Mouse (Mus musculus) cerebellum, adult 2 months (tissue): ENCODE measurements at regions not wholly inside any gene's neighbourhood (a gene's known extent, or its start where the extent isn't known, plus 50 kb on each side); places are given as distances from the start of the nearest gene placed in this dataset.

ENCODE experiments used
- CTCF ChIP-seq: fragments of 200-500 bp; IDR thresholded peaks from 2 replicates; pipeline ENCODE4 v1.5.1; 2011; ENCODE audit warnings: low read depth, mild to moderate bottlenecking, control low read depth, low read length, moderate library complexity, borderline replicate concordance; ENCODE audit not compliant: insufficient read depth
- POLR2A ChIP-seq: fragments of 200-500 bp; IDR thresholded peaks from 2 replicates; pipeline ENCODE4 v1.6.1; 2011; ENCODE audit warnings: low read length, control low read depth, borderline replicate concordance; ENCODE audit not compliant: insufficient read depth

DNA sequence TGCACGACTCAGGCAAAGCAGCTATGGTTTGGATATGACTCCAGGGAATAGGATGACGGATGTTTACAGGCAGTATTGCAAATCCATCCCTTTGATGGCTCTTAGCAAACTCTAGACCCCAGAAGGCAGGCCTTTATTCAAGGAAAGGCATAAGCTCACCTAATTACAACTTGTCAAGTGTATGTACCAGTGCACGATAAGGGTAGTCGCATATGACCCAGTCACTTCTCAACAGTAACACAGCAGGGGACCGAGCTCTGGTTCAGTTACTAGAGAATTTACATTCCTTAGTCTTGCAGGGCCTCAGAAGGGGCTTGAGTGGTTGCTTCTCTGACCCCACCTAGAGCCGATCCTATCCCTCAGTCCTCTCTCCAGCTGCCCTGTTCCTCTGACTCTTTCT lies 342.2 kb downstream of the Kcnrg start:
- TF ChIP-seq POLR2A (no peak), CTCF (no peak)
